Mouse (Mus musculus) mouse embryonic stem cell (cell line): ENCODE measurements at regions not wholly inside any gene's neighbourhood (a gene's known extent, or its start where the extent isn't known, plus 50 kb on each side); places are given as distances from the start of the nearest gene placed in this dataset.

Source experiments
- in situ Hi-C, 2 experiments: fragments of 300-500 bp; cut with MboI; formaldehyde crosslinking; loops; 1 replicate in 1 of 2; 3 replicates in 1 of 2; pipeline ENCODE4 v1.14.3; 2019 to 2020; ENCODE audit warnings: low sequenced_read_pairs in 2 of 2, low pct_unique_long_range_greater_than_20kb in 1 of 2, mixed read lengths in 1 of 2; ENCODE audit not compliant: unreplicated experiment in 1 of 2

DNA sequence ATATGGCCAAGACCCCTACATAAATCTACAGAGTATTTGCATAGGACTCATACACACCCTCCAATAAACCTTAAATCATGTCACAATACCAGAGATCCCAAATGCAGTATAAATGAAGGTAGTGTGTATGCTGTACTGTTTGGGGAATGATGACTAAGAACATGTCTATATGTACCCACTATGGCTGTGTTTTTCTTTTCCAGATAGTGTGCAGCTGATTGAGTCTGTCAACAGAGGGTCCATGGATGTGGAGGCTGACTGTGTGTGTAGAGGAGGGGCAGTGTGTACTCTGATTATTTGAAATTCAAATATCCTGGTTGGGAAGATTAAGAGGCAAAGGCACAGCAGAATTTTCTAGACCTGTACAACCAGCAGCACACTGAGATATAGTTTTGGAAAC lies 388.6 kb downstream of the Lpin1 start:
- in situ Hi-C loops = no loop called here

DNA sequence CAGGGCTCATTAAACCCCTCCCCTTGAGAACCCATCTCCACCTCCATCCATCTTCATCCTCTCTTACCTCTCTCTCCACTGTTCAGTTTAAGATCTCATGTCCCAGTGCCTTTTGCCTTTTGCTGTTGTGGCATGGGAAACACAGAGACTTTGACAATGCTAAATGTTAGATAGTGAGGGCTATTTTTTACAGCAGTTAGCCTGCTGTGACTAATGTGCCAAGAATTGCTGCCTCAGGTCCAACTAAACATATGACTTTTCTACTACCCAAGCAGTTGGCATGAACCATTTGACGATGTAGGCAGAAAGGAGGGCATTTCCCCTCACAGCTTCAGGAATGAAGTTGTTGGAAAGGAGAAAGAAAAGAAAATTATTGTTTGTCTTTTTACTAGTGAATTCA lies 389.6 kb downstream of the Lpin1 start:
- in situ Hi-C loops = no loop called here

DNA sequence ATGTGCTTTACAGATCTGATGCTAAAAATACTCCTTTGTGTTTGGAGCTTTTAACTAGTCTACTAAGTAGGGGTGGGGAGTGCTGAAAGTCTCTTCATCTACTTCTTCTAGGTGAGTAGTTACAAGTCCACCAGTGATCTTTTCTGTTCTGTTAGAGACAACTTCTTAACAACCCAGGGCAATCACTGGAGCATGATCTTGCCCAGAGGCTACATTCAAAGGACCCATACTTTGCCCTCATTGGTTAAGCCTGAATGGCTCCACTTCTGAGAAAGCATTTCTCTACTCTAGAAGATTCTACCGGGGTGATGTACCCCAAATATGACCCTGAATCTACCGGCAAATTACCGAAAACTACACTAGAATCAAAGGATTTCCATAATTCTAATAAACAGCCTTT lies 390.2 kb downstream of the Lpin1 start:
- in situ Hi-C loops = no loop called here

DNA sequence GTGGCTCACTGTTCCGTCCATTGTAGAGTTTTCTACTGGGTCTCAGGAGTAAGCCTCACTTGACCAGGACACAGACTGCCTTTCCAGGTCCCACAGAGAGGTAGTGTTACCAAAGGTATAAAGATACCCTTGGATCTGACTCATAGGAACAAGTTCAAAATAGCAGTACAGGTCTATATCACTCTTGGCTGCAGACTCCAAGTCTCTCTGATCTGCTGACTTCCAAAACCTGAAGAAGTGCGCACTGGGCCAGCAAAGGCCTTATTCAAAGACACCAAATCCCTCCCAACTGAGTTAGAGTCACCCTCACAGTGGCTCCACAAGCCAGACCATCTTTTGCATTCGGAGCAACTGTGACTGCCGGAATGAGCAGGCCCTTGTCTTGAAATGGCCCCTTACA lies 391.9 kb downstream of the Lpin1 start:
- in situ Hi-C loops = no loop called here

DNA sequence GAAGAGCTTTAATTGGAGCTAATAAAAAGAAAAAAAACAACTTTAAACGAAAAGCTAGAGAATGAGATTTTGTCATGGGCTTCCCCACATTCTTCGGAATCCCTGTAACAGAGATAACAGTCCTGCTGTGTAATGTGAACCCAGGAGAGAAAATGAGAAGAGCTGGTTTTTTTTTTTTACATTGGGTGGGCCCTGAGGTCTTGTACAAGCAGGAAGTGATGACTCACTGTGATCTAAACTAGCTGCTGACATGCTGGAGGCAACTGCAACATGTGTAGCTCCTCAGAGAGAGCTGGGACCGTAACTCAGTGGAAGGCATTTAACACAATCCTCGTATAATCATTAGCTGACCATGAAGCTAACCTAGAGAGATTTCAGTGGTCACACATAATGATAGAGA lies 393.8 kb upstream of the Trib2 start:
- in situ Hi-C loops = no loop called here

DNA sequence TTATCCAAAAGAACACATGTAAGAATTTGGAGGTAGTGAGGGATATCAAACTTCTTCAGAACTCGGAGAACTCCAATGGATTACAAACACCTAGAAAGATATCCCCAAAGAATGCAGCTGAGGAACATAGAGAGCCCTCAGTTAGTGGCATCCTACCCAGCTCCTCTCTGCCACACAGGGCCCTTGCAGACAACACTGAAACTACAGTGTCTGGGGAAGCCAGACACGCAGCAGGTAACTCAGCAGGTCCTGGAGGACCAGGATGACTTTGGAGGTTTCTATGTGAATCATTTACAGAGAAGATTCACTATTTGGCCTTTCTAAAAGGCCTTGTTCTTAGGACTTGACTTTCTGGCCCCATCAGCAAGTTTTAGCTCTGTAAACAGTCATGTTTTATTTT lies 393.4 kb upstream of the Trib2 start:
- in situ Hi-C loops = no loop called here

DNA sequence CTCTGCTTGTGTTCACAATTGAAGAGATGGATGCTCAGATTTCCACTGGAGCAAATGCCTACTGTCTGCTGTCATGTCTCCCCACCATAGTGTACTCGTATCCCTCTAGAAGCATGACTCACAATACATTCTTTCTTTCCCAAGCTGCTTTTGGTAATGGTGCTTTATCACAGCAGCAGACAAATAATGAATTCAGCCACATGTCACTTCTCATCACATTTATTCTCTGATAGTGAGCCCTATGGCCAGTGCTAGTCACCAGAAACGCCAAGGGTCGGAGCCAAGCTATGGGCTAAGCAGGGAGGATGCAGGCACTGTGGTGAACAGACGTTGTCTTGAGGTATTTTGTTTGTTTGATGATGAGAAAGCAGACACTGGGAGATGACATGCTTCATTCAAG lies 388.2 kb upstream of the Trib2 start:
- in situ Hi-C loops = no loop called here

DNA sequence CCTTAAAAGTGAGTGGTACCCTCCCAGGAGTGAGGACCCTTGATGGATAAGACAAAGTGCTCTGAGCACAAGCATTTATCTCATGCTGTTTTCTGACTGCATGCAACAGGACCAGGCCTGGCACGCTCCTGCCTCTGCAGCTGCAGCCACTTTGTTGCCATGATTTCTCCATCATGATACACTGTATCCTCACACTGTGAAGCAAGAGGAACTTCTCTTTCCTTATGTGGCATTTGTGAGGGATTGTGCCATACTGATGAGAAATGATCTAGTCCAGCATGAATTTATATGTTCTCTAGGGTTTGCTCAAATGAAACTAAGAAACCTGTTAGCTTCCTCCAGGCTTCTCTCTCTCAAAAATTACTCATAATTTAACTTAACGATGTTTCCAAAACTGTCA lies 380.2 kb upstream of the Trib2 start:
- in situ Hi-C loops = no loop called here

DNA sequence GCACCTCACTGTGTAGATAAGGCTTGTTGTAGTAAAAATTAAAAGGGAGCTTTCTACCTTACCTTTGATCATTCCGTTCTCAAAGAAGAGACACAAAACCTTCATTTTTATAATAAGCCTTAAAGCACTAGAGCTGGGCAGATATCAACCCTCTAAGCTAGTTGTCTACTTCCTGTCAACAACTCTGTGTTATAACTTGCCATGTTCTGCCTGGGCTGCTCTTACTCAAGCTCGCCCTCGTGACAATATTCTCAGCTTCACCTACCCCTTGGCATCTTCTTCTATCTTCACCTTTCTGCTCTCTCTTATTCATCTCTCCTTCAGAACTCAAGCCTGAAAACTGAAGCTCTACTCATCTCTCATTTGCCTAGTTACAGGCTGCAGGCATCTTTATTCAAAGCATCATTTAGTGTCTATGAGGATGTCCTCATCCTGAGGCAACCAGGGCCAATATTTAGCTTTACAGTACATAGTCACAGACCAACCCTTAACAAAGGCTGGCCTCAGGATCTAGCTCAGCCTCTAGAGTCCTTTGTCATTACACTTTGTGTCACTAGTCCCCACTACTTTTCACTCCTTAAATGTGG lies 375.2 kb upstream of the Trib2 start:
- in situ Hi-C loops = no loop called here

DNA sequence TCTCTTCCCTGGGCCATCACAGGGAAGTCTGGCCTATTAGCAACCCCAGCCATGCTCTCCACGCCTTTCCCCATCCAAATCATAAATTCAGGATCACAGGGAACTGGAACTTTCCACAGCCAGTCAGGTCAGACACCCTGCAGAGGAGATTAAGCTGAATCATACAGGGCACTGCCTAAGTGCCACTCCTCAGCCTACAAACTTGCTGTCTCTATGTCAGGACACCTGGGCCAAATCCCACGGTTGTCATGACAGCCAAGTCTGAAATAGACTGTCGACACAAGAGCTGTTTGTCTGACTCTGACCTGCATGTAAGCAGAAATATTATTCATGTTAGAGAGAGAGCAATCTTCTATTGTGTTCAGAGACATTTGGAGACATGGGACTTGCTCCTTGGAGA lies 374.0 kb upstream of the Trib2 start:
- in situ Hi-C loops = no loop called here

DNA sequence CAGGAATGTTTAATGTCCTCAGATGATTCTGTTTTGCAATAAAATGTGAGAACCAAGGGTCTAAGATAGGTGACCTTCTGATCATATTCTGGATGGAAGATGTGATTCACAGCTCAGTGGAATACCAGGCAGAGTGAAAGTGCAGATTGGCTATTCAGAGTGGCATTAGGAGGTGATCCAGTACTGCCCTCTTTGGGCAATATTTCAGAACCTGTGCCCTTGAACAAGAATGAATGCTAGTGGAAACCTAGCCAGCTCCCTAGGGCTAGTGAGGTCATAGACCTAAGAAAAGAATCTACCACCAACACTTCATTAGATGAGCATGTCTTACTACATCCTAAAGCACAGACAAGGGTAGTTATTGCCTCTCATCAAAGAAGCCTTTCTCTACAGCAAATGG lies 372.7 kb upstream of the Trib2 start:
- in situ Hi-C loops = no loop called here

DNA sequence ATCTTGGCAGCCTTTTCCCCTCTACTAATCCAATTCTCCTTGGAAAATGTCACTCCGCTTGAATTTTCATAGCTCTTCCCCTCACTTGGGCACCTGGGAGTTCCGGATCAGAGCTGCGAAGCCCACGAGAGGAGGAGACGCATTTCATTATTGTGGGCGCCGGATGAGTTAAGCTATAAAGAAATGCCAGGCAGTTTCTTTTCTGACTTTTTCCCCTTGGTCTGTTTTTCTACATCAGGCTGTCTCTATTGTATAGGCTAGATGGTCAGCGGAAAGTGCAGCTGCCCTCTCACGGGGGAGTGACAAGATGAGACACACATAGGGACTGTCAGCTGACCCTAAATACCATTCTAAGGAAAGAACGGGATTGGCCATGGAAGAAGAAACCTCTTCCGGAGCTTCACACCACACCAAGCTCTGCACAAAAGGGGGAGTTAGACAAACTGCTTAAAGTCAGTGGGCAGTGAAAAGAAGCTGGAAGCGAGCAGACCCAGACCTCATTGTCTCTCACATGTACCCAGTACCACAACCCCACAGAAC lies 369.3 kb upstream of the Trib2 start:
- in situ Hi-C loops = no loop called here

DNA sequence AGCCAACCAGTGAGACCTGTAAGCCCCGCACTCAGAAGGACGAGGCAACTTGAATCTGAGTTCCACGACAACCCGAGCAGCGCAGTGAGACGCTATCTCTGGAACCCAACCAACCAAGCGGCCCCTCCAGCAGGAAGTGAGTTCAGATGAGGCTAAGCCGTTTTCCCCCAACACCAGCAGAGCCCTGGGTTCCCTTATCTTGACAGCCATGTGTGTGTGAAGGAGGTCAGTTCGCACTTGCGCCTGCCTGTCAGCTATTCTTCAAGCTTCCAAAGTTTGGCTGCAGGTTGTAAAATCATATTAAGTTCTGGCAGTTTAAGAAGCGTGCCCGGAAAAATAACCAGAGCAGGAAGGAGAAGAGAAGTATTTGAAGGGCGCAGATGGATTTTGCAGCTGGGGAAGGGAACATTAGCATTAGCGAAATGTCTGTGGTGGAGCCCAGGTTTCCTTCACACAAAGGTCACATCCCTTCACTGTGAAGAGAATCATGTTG lies 368.8 kb upstream of the Trib2 start:
- in situ Hi-C loops = no loop called here

DNA sequence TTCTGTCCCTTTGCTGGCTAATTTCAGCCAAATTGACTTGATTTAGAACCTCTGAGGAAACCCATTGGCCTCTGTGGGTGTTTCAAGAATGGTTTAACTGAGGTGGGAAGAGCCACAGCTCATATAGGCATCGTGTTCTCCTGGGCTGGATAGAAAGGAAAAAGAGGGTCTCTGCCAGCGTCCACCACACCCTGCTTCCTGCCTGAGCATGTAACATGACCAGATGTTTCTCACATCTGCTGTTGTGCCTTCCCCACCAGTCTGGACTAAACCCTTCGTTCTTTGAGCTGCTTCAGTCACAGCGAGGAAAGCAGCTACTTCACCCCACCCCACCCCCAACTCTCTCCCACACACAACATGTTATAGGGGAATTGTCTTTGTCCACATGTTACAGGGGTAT lies 366.3 kb upstream of the Trib2 start:
- in situ Hi-C loops = no loop called here

DNA sequence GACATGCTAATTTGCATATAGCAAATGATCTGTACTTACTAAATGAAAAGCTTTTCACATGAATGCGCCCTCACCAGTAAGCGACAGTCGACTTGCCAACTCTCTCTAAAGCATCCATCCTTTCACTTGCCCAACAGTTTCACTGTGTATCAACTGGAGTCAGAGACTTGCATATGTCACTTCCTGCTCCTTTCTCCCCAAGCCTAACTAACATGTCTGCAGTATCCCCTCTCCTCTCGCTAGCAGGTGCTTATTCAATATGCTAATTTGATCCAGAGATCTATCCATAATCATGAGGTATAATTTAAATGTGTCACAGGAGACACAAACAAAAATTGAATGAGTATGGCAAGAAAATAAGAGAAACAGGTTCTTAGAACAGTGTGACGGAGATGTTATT lies 364.9 kb upstream of the Trib2 start:
- in situ Hi-C loops = no loop called here

DNA sequence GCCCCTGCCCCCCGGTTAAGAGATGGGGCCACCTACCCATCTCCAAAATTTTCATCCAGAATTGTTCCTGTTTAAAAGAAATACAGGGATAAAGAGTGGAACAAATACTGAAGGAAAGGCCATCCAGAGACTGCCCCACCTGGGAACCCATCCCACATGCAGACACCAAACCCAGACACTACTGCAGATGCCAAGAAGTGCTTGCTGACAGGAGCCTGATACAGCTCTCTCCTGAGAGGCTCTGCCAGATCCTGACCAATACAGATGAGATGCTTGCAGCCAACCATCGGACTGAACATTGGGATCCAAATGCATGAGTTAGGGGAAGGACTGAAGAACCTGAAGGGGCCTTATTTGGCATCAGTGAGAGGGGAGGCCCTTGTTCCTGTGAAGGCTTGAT lies 363.2 kb upstream of the Trib2 start:
- in situ Hi-C loops = no loop called here

DNA sequence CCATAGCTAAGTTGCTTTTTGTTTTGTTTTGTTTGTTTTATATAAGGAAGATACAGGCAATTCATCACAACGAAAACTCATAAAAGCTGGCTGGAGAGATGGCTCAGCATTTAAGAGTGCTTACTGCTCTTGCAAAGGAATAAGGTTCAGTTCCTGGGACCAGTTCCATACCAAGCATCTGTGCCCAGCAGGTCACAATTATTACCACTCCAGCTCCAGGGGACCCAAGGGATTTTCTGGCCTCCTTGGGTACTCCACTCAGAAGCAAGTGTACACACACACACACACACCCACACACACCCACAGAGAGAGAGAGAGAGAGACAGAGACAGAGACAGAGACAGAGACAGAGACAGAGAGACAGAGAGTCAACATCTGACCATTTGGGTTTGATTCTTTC lies 359.6 kb upstream of the Trib2 start:
- in situ Hi-C loops = no loop called here

DNA sequence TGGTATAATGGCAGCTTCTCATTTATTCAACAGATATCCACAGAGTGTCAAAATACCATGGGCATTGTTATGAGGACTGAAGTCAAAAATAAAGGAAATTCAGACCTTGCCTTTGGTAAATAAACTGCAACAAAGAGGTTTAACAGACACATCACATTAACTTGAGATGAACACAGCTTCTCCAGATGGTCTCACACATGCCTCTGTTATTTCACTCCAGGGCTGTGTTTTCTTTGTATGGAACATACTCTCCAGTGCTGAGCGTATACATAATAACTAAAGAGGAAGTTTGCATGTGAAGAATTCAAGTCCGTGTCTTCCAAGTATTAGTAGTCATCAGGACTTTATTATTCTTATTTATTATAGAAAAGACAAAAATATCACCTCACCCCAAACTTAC lies 355.5 kb upstream of the Trib2 start:
- in situ Hi-C loops = no loop called here

DNA sequence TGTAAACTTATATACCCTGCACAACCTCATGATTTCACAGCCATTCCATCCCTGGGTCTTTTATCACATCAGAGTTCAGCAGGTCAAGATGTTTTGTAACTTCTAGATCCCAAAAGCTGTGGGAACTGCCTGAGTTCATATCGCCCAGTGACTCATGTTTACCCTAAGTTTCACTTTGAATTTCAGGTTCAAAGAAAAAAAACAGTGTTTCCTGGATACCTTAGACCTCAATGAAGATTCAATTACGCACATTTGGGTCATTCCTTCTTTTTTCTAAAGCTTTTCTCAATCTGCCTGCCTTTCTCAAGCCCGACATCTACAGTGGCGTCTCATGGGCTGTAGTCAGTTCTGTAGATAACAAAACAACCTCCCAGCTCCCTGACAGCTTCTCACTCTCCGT lies 354.9 kb upstream of the Trib2 start:
- in situ Hi-C loops = no loop called here

DNA sequence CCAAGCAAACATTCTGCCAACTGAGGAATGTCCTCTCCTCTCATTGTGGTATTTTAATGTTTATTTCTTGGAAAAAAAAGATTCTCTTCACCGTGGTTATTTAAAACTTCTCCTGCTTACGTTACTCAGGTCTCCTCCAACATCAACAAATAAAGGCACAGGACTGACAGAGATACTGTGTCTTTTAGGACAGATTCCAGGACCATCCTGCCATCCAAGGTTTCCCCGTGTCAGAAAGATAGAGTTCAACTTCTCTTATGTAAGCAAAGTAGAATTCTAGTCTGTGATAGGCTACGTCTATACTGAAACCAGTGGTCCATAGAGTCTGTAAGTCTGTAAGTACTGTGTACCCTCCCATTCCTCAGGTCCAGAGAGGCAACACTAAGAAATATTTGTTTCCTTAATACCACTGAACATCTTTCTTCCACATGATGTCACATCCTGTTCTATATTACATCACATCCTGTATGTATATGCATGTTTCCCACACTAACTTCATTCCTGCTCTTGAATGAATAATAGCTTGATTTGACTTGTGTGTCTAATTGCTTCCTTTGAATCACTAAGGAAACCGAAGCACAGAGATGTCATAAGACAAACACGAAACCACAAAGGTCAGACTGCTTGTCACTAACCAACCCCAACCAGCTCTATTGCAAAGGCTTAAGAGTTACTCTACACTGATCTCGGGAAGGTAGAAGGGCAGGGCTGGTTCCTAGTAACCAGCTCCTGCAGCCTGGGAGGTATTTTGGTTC lies 353.2 kb upstream of the Trib2 start:
- in situ Hi-C loops = no loop called here
